Mouse (Mus musculus) MEL (cell line): ENCODE data around the gene Klra6. TPM values are rescaled to one million over a fixed set of nuclear protein-coding genes. Genes with fewer than 3 reads are reported as not detected.
"Not testable (repeated sequence)": the region's sequence is repeated elsewhere in the genome, so short reads cannot be mapped to it uniquely, and the experiment has no call there.

Source experiments
- DNase-seq: peaks from one replicate; pipeline ENCODE4 v3.0.0; 2011; ENCODE audit warnings: low read depth, low spot score
- H3K27ac ChIP-seq: 2 replicates; pipeline ENCODE4 v1.5.1; 2012; ENCODE audit warnings: low read depth, mild to moderate bottlenecking, control low read depth, low read length, moderate library complexity; ENCODE audit not compliant: control insufficient read depth
- H3K27me3 ChIP-seq, 2 experiments: fragments of 150-350 bp in 1 of 2; sonication (generic) in 1 of 2; 2 replicates each; pipeline ENCODE4 v1.6.1; 2012; ENCODE audit warnings: low read length in 2 of 2, mild to moderate bottlenecking in 2 of 2, improper control_type of control experiment in 1 of 2, moderate library complexity in 1 of 2; ENCODE audit not compliant: insufficient read depth in 2 of 2, control insufficient read depth in 1 of 2
- H3K36me3 ChIP-seq, 2 experiments: 2 replicates each; pipeline ENCODE4 v1.6.1; 2012 to 2014; ENCODE audit warnings: low read length in 2 of 2, improper control_type of control experiment in 1 of 2, inconsistent platforms in 1 of 2, mild to moderate bottlenecking in 1 of 2; ENCODE audit not compliant: insufficient read depth in 2 of 2, control insufficient read depth in 1 of 2
- H3K4me1 ChIP-seq, 2 experiments: fragments of 150-350 bp in 1 of 2; sonication (generic) in 1 of 2; 2 replicates each; pipeline ENCODE4 v1.6.1; 2012; ENCODE audit warnings: low read length in 2 of 2, improper control_type of control experiment in 1 of 2, mild to moderate bottlenecking in 1 of 2; ENCODE audit not compliant: insufficient read depth in 2 of 2, control insufficient read depth in 1 of 2
- H3K4me3 ChIP-seq, 2 experiments: fragments of 150-350 bp in 1 of 2; sonication (generic) in 1 of 2; 2 replicates each; pipeline ENCODE4 v1.5.1; 2012; ENCODE audit warnings: low read depth in 2 of 2, low read length in 2 of 2, mild to moderate bottlenecking in 2 of 2, moderate library complexity in 2 of 2, control low read depth in 1 of 2, improper control_type of control experiment in 1 of 2; ENCODE audit not compliant: control insufficient read depth in 1 of 2, insufficient read depth in 1 of 2
- H3K79me2 ChIP-seq: 2 replicates; pipeline ENCODE4 v1.6.1; 2012; ENCODE audit warnings: mild to moderate bottlenecking, low read length, moderate library complexity; ENCODE audit not compliant: control insufficient read depth, poor library complexity, insufficient read depth
- H3K9ac ChIP-seq: 2 replicates; pipeline ENCODE4 v1.6.1; 2012; ENCODE audit warnings: low read depth, mild to moderate bottlenecking, control low read depth, low read length, moderate library complexity; ENCODE audit not compliant: control insufficient read depth, poor library complexity, severe bottlenecking
- H3K9me3 ChIP-seq: fragments of 150-350 bp; sonication (generic); replicated peaks from 2 replicates; pipeline ENCODE4 v1.6.1; 2012; ENCODE audit warnings: mild to moderate bottlenecking, low read length, improper control_type of control experiment, moderate library complexity; ENCODE audit not compliant: insufficient read depth
- CTCF ChIP-seq, 3 experiments: IDR thresholded peaks in 2 of 3; conservative IDR thresholded peaks in 1 of 3; 2 replicates each; pipeline ENCODE4 v1.5.1; 2011 to 2012; ENCODE audit warnings: low read length in 3 of 3, low read depth in 2 of 3, mild to moderate bottlenecking in 2 of 3, improper control_type of control experiment in 1 of 3, inconsistent platforms in 1 of 3, mixed read lengths in 1 of 3, moderate library complexity in 1 of 3; ENCODE audit not compliant: control insufficient read depth in 1 of 3, insufficient read depth in 1 of 3, poor library complexity in 1 of 3, severe bottlenecking in 1 of 3
- ELF1 ChIP-seq: IDR thresholded peaks from 2 replicates; pipeline ENCODE4 v1.6.1; 2014; ENCODE audit warnings: low read depth, mild to moderate bottlenecking, inconsistent platforms, low read length, improper control_type of control experiment, moderate library complexity
- EP300 ChIP-seq, 2 experiments: IDR thresholded peaks; 2 replicates each; pipeline ENCODE4 v1.6.1; 2011; ENCODE audit warnings: improper control_type of control experiment in 2 of 2, low read length in 2 of 2, low read depth in 1 of 2, mild to moderate bottlenecking in 1 of 2
- ETS1 ChIP-seq: IDR thresholded peaks from 2 replicates; pipeline ENCODE4 v1.6.1; 2012; ENCODE audit warnings: low read depth, mild to moderate bottlenecking, inconsistent platforms, low read length, improper control_type of control experiment, moderate library complexity
- JUND ChIP-seq: IDR thresholded peaks from 2 replicates; pipeline ENCODE4 v1.6.1; 2011; ENCODE audit warnings: low read depth, mild to moderate bottlenecking, improper control_type of control experiment, low read length
- MAX ChIP-seq: IDR thresholded peaks from 2 replicates; pipeline ENCODE4 v1.6.1; 2011; ENCODE audit warnings: low read length, improper control_type of control experiment
- MYC ChIP-seq: IDR thresholded peaks from 2 replicates; pipeline ENCODE4 v1.6.1; 2011; ENCODE audit warnings: low read depth, mild to moderate bottlenecking, low read length, improper control_type of control experiment, moderate library complexity
- NELFE ChIP-seq: IDR thresholded peaks from 2 replicates; pipeline ENCODE4 v1.6.1; 2011; ENCODE audit warnings: low read depth, low read length, improper control_type of control experiment
- POLR2AphosphoS5 ChIP-seq: IDR thresholded peaks from 2 replicates; pipeline ENCODE4 v1.6.1; 2012; ENCODE audit warnings: low read depth, borderline replicate concordance, mild to moderate bottlenecking, inconsistent platforms, low read length, moderate library complexity, mixed read lengths
- RAD21 ChIP-seq: IDR thresholded peaks from 2 replicates; pipeline ENCODE4 v1.6.1; 2011; ENCODE audit warnings: mild to moderate bottlenecking, low read depth, low read length, improper control_type of control experiment
- RCOR1 ChIP-seq: IDR thresholded peaks from 2 replicates; pipeline ENCODE4 v1.6.1; 2012; ENCODE audit warnings: low read depth, mild to moderate bottlenecking, inconsistent platforms, low read length, improper control_type of control experiment
- TCF12 ChIP-seq: IDR thresholded peaks from 2 replicates; pipeline ENCODE4 v1.6.1; 2014; ENCODE audit warnings: low read depth, mild to moderate bottlenecking, inconsistent platforms, low read length, improper control_type of control experiment, moderate library complexity
- USF2 ChIP-seq, 2 experiments: IDR thresholded peaks; 2 replicates each; pipeline ENCODE4 v1.6.1; 2011 to 2012; ENCODE audit warnings: improper control_type of control experiment in 2 of 2, low read length in 2 of 2, borderline replicate concordance in 1 of 2, inconsistent platforms in 1 of 2, low read depth in 1 of 2, mild to moderate bottlenecking in 1 of 2; ENCODE audit not compliant: insufficient read depth in 1 of 2
- polyA plus RNA-seq, 2 experiments: library from polyadenylated mRNA; stranded (reverse) in 1 of 2; unstranded in 1 of 2; fragments of >175 nt in 1 of 2; fragments of >200 nt in 1 of 2; gene quantifications; 2 replicates each; pipeline versions ENCODE4 v1.2.1 to v1.2.4; 2012; ENCODE audit warnings: low replicate concordance in 2 of 2, low read depth in 1 of 2; ENCODE audit not compliant: insufficient read length in 2 of 2, insufficient read depth in 1 of 2, missing spikeins in 1 of 2
- total RNA-seq: library from RNA; depleted of rRNA; stranded (reverse); fragments of 300-350 nt; gene quantifications from 2 replicates; pipeline ENCODE4 v1.2.3, GENCODE M21; 2012; rRNA removed

The Klra6 gene
- total RNA-seq, result not detected in 2 replicates
- polyA plus RNA-seq, result not detected

DNA sequence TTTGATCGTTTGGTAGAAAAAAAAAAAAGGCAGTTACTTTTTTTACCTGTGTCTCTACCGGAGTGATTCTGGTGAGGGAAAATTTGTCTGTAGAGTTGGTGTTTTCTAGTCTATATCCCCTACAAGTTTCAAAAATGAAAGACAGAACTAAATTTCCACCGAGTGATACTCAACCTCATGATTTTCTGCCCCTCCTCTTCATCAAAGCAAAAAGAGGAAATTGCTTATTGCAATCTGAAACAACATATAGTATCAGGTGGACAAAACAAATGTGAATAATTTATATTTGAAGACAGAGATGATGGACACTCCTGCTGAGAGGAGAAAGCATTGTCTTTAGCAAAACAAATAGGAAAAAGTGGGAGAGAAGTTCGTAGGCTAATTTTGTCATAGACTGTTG lies at the start of gene Klra6:
Gene Klra6 (minus strand): TSS at position 101 of the 400 bp plus-strand sequence.
- Histone ChIP-seq H3K4me1 (no peaks in the 10 kb centered on the region), H3K36me3 (no peaks in the 10 kb centered on the region), H3K9me3 (no peaks in the 10 kb centered on the region), H3K4me3 (no peak within 1 kb of the TSS), H3K79me2 (no peaks in the 10 kb centered on the region), H3K9ac (no peak within 1 kb of the TSS), H3K27ac (no peak within 1 kb of the TSS), H3K27me3 (no peaks in the 10 kb centered on the region)
- no peak for TF ChIP-seq MYC
- TF ChIP-seq CTCF (IDR thresholded peaks at IDR 0.05 in 2 of 3, conservative IDR thresholded peaks at IDR 0.05 in 1 of 3; ENCODE audit: control insufficient read depth in 1 of 3, insufficient read depth in 1 of 3, low read depth in 2 of 3, low read length in 3 of 3, poor library complexity in 1 of 3, severe bottlenecking in 1 of 3), result no peak
- TF ChIP-seq NELFE, result no peak
- TF ChIP-seq TCF12, result no peak
- TF ChIP-seq MAX, result no peak
- DNase-seq, result no peak

DNA sequence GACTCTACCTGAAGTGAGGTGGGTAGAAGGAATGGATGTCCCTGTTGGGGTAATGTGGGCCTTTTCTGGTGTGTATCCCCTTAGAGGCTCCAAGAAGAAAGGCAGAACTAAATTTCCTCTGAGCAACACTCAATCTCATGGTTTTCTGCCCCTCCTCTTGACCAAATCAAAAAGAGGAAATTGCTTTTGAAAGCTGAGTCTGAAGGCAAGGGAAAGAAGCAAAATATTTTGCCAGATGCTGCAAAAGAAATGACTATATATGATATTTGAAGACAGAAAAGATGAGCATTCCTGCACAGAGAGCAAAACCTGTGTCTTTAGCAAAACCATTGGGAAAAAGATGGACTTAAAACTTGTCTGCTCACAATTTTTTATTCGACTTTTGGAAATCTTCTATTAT lies 40.4 kb upstream of the Klra6 start, which contains the start of gene Klra4:
Gene Klra4 (minus strand): TSS at position 101 of the 400 bp plus-strand sequence.
- H3K36me3 ChIP-seq, H3K4me1 ChIP-seq, H3K9ac ChIP-seq, H3K9me3 ChIP-seq, H3K79me2 ChIP-seq, H3K27me3 ChIP-seq, H3K4me3 ChIP-seq, DNase-seq, H3K27ac ChIP-seq: not testable (repeated sequence)

DNA sequence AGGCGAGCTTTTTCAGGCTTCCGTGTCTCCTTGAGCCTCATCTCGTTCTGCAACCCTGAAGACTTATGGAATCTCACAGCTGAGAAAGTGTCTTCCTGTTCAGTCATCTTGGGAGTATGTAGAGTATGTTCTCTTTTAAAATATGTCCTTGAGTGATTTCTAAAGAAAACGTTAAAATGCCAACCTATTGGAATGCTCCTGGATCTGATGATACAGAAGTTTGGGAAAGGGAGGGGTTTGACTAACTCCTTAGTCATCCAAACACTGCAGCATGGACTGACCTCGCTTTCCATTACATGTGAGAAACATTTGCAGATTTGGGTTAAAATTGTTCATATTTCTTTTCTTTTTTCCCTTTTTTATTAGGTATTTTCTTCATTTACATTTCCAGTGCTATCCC lies 38.4 kb upstream of the Klra6 start:
- no peaks in the 10 kb centered on the region for H3K79me2 ChIP-seq
- TF ChIP-seq RCOR1, result no peak
- TF ChIP-seq RAD21, result no peak
- TF ChIP-seq USF2 (IDR thresholded peaks at IDR 0.05; ENCODE audit: borderline replicate concordance in 1 of 2, insufficient read depth in 1 of 2, low read depth in 1 of 2, low read length in 2 of 2), result no peak
- TF ChIP-seq ETS1, result no peak
- TF ChIP-seq POLR2AphosphoS5, result no peak
- TF ChIP-seq JUND, result no peak
- no peak for TF ChIP-seq NELFE
- TF ChIP-seq ELF1, result no peak
- no peak for TF ChIP-seq EP300 (IDR thresholded peaks at IDR 0.05; ENCODE audit: low read depth in 1 of 2, low read length in 2 of 2)
- TF ChIP-seq, all 39 proteins: peak for 0

DNA sequence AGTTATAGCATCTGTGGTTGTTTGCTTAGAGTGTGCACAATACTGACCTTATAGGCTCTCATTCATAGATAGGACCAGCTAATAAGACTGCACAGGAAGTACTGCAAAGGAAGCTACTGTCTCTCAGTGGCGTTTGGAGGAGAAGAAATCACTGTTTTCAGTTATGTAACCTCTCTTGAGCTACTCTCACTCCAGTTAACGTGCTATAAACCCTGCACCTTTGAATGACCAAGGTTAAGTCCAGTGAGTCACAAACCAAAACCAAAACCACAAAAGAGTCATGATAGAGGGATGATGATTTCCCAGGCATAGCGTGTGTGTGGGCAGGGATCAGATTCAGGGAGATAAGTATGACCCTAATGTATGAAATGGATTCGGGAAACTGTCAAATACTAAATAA lies 8.4 kb upstream of the Klra6 start:
- H3K27me3 ChIP-seq, H3K36me3 ChIP-seq, H3K79me2 ChIP-seq, H3K9me3 ChIP-seq, H3K4me3 ChIP-seq, H3K27ac ChIP-seq, H3K4me1 ChIP-seq, H3K9ac ChIP-seq, DNase-seq: not testable (repeated sequence)

More for the DNA sequence above, 38.4 kb upstream of the Klra6 start:
- Histone ChIP-seq H3K9ac (no peak overlapping the region), H3K27me3 (no peaks in the 10 kb centered on the region), H3K4me3 (no peak overlapping the region), H3K9me3 (no peaks in the 10 kb centered on the region), H3K27ac (no peak overlapping the region), H3K4me1 (no peaks in the 10 kb centered on the region), H3K36me3 (no peaks in the 10 kb centered on the region)
- DNase-seq, result no peak

DNA sequence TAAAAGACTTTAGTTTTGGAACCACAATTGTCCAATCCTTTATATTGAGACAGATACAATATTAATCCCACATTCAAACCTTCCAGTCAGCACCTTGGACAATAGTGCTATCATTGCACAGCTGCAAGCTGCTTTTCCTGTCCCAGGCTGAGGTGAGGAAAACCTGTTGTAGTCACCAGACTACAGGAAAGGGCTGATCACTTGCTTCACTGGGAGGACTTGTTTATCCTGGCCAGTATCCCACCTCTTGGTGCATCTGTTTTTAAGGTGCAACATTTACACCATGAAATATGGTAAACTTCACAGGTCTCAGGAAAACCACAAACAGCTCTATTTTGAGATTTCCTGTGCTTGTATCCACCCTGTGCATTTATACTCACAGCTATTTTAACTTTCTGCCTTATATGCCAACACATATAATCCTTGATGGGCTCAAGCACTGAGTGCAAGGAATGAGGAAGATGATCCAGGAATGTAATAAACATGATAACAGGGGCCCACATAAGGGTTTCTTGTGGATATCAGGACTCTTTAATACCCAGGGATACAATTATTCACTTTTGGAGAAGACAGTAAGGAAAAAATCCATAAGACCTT lies 4.8 kb upstream of the Klra6 start:
- not testable (repeated sequence) for H3K79me2 ChIP-seq, H3K4me3 ChIP-seq, H3K4me1 ChIP-seq, H3K9ac ChIP-seq, DNase-seq, H3K9me3 ChIP-seq, H3K36me3 ChIP-seq, H3K27ac ChIP-seq, H3K27me3 ChIP-seq
